Mouse (Mus musculus) embryonic facial prominence, embryonic 15.5 days (tissue): ENCODE data around the gene Git2. TPM values are rescaled to one million over a fixed set of nuclear protein-coding genes. Genes with fewer than 3 reads are reported as not detected.

Experiments used
- ATAC-seq: fragments of 200-750 bp; cut with Nextera tagmentation; 2 replicates; pipeline ENCODE4 v1.8.0; 2017; ENCODE audit warnings: low read depth, moderate TSS enrichment; ENCODE audit not compliant: insufficient number of reproducible peaks, low FRiP score, low TSS enrichment
- H3K27ac ChIP-seq: fragments of 300-500 bp; sonication (generic); replicated peaks from 2 replicates; pipeline ENCODE4 v1.5.1; 2015; ENCODE audit warnings: mild to moderate bottlenecking, inconsistent platforms
- H3K27me3 ChIP-seq: fragments of 300-500 bp; sonication (generic); 2 replicates; pipeline ENCODE4 v1.6.1; 2015; ENCODE audit warnings: inconsistent platforms
- H3K36me3 ChIP-seq: fragments of 300-500 bp; sonication (generic); 2 replicates; pipeline ENCODE4 v1.6.1; 2015; ENCODE audit warnings: mild to moderate bottlenecking, inconsistent platforms
- H3K4me1 ChIP-seq: fragments of 300-500 bp; sonication (generic); 2 replicates; pipeline ENCODE4 v1.6.1; 2015; ENCODE audit warnings: inconsistent platforms
- H3K4me2 ChIP-seq: fragments of 300-500 bp; sonication (generic); replicated peaks from 2 replicates; pipeline ENCODE4 v1.6.1; 2015; ENCODE audit warnings: mild to moderate bottlenecking, inconsistent platforms
- H3K4me3 ChIP-seq: fragments of 300-500 bp; sonication (generic); replicated peaks from 2 replicates; pipeline ENCODE4 v1.5.1; 2015; ENCODE audit warnings: mild to moderate bottlenecking, inconsistent platforms
- H3K9ac ChIP-seq: fragments of 300-500 bp; sonication (generic); 2 replicates; pipeline ENCODE4 v1.6.1; 2015; ENCODE audit warnings: inconsistent platforms
- H3K9me3 ChIP-seq: fragments of 300-500 bp; sonication (generic); replicated peaks from 2 replicates; pipeline ENCODE4 v1.6.1; 2016; ENCODE audit warnings: inconsistent platforms
- WGBS: fragments of 180-500 bp; shearing (Covaris S2); methylation state at CpG from one replicate; pipeline ENCODE4 v1.1.7; 2015; 5-methylcytosine and 5-hydroxymethylcytosine counted together
- polyA plus RNA-seq: library from polyadenylated mRNA; unstranded; fragments of >200 nt; fragmentation: Nextera tagmentation; extraction: Ambion mirVana; gene quantifications from 2 replicates; pipeline ENCODE4 v1.2.1, GENCODE M21; 2015

The Git2 gene
- polyA plus RNA-seq, 1 experiment from 2014 or later, result 54.9 TPM

DNA sequence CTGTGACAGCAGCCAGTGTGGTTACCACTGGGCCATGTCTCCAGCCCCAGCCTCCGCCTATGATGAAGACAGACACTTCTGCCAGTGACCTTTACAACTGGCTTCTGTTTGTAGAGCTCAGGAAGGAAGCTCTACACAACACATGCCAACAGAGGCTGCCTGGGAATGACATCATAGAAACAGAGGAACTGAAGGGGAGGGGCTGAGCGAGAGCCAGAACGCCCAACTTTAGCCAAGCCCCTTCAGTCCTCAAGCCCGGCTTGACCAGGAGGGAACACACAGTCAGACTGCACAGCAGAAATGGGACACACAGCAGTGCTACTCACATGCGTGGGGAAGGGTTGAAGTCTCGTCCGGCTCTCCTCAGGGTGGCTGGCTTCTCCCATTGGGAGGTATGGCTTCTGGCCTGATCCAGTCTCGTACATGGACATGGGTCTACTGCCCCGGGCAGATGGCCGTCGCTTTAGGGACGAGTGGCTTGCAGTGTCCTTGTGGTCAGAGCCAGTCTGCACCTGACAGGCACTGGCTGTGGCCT, 36.5 kb downstream of the Git2 start:
- peaks cover 79% of the 10 kb centered on the region for H3K36me3 ChIP-seq
- H3K4me2 ChIP-seq, result no peak overlapping the region
- no peak overlapping the region for H3K9ac ChIP-seq
- peak; percentile 29; the same call in 1 of the 2 replicates for ATAC-seq
- H3K4me3 ChIP-seq, result no peak overlapping the region
- peak overlapping the region; percentile 8; the same call in 1 of the 2 replicates for H3K27ac ChIP-seq
- WGBS, result 73% methylated on average over 12 of the region's 12 CpGs
- H3K4me1 ChIP-seq, result 0 out of 2 replicates have a peak, but pooled peaks cover 7% of the 10 kb centered on the region
- H3K27me3 ChIP-seq, result no peaks in the 10 kb centered on the region
- no peaks in the 10 kb centered on the region for H3K9me3 ChIP-seq

DNA sequence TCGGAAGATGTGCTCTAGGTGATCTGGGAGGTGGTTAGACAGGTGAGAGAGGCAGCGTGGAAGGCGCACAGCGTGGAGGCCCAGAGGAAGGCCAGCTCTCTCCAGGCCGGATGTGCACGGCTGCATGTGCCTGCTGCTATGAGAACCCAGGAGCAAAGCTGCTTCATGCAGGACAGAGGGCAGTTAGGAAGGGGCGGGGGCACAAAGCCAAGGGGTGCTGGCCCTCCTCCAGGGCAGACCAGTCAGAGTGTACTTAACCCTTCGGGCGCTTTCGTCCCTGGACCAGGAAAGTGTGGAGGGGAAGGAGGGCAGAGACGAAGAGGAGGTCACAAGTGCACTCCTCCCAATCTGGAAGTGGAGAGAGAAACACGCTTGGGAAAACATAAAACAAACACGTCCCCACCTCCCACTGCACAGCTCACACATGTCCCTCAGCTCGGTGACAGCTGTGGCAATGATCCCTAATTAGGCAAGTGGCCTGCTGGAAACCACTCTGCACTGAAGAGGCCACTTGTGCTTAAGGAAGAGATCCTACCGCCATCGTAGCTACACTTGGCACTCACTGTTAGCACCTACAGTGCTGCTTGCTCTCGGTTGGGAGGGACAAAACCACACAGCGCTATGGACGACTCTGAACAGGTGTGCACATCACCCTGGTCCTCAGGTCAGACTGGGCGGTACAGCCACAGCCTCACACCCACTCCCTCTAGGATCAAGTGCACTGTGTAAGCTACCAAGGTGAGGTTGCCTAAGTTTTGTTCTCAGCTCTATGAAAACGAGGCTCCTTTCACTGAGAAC, 38.0 kb downstream of the Git2 start:
- Histone ChIP-seq H3K9me3 (no peaks in the 10 kb centered on the region), H3K27ac (no peak overlapping the region), H3K36me3 (peaks cover 78% of the 10 kb centered on the region), H3K9ac (no peak overlapping the region), H3K4me1 (0 out of 2 replicates have a peak, but pooled peaks cover 7% of the 10 kb centered on the region), H3K4me2 (no peak overlapping the region), H3K27me3 (no peaks in the 10 kb centered on the region), H3K4me3 (no peak overlapping the region)
- 0 out of 2 replicates have a peak, but pooled peaks have one; percentile 19 for ATAC-seq
- WGBS, result 80% methylated on average over 21 of the region's 21 CpGs

DNA sequence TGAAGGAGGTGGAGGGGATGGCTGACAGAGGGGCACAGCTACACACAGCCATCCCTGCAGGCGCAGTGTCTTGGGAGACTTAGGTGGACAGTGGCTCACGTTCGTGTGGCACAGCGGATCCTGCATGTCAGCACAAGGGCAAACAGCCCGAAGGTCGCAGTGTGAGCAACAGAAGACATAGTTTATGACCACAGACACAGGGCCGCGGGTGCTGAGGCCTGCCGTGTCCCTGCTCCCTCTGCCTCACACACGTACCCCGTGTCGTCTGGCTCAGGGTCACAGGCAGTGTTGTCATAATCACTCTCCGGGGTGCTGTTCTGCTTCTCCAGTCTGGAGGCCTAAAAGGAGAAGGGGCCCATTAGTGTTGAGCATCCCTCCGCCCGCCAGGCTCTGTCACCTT, 41.7 kb downstream of the Git2 start:
- no peak for ATAC-seq
- H3K4me3 ChIP-seq, result no peak overlapping the region
- WGBS, result 93% methylated on average over 15 of the region's 15 CpGs
- no peak overlapping the region for H3K4me2 ChIP-seq
- H3K4me1 ChIP-seq, result no peaks in the 10 kb centered on the region
- H3K27me3 ChIP-seq, result no peaks in the 10 kb centered on the region
- no peaks in the 10 kb centered on the region for H3K9me3 ChIP-seq
- H3K36me3 ChIP-seq, result peaks cover 87% of the 10 kb centered on the region
- no peak overlapping the region for H3K27ac ChIP-seq
- no peak overlapping the region for H3K9ac ChIP-seq

DNA sequence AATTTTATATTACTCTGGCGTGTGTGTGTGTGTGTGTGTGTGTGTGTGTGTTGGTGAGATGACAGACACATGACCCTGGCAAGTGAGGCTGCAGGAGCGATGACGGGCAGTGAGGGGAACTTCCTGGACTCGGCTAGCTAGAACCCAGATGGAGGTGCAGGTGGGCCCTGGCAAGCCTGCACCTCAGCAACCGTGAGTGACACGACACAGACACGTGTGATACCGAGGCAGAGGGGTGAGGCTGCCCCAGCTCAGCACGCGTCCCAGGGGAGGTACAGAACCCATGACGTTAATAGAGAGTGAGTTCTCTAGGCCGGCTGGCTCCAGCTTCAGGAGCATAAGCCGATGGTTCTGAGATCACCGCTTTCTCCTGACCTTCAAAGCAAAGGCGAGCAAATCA, 43.3 kb downstream of the Git2 start:
- no peak overlapping the region for H3K4me3 ChIP-seq
- ATAC-seq, result no peak
- WGBS, result 84% methylated on average over 15 of the region's 15 CpGs
- no peak overlapping the region for H3K4me2 ChIP-seq
- no peak overlapping the region for H3K9ac ChIP-seq
- H3K36me3 ChIP-seq, result peaks cover 86% of the 10 kb centered on the region
- H3K9me3 ChIP-seq, result no peaks in the 10 kb centered on the region
- H3K4me1 ChIP-seq, result no peaks in the 10 kb centered on the region
- no peak overlapping the region for H3K27ac ChIP-seq
- no peaks in the 10 kb centered on the region for H3K27me3 ChIP-seq

DNA sequence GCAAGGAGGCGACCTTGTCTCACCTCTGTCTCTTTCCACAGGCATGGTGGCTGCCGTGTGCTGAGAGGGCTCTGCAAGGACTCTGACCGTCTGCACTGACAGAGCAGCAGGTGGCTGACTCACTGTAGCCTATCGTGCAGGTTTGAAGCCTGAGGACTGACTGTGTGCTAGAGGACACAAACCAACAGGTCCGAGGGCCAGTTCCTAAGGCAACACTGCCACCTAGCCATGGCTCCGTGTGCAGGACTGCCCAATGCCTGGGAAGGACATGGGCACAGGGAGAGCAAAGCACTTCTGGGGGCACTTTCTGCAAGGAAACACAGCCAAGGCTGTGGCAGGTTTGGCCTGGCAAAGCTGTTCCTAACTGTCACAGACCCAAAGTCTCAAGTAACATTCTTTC, 43.8 kb downstream of the Git2 start:
- peaks cover 81% of the 10 kb centered on the region for H3K36me3 ChIP-seq
- ATAC-seq, result no peak
- no peak overlapping the region for H3K9ac ChIP-seq
- no peaks in the 10 kb centered on the region for H3K27me3 ChIP-seq
- 72% methylated on average over 6 of the region's 6 CpGs for WGBS
- no peaks in the 10 kb centered on the region for H3K4me1 ChIP-seq
- H3K4me2 ChIP-seq, result no peak overlapping the region
- H3K4me3 ChIP-seq, result no peak overlapping the region
- H3K9me3 ChIP-seq, result no peaks in the 10 kb centered on the region
- no peak overlapping the region for H3K27ac ChIP-seq

GRCm38 (mm10) chr5:114730129-114730528, 45.2 kb downstream of the Git2 start:
- no peaks in the 10 kb centered on the region for H3K9me3 ChIP-seq
- no peak overlapping the region for H3K4me3 ChIP-seq
- H3K4me1 ChIP-seq, result no peaks in the 10 kb centered on the region
- peaks cover 72% of the 10 kb centered on the region for H3K36me3 ChIP-seq
- no peak overlapping the region for H3K4me2 ChIP-seq
- WGBS, result 46% methylated on average over 10 of the region's 10 CpGs
- no peak overlapping the region for H3K9ac ChIP-seq
- no peaks in the 10 kb centered on the region for H3K27me3 ChIP-seq
- ATAC-seq, result no peak
- H3K27ac ChIP-seq, result no peak overlapping the region

GRCm38 (mm10) chr5:114728160-114728559, 47.2 kb downstream of the Git2 start:
- H3K27me3 ChIP-seq, result no peaks in the 10 kb centered on the region
- no peak overlapping the region for H3K4me2 ChIP-seq
- H3K9ac ChIP-seq, result no peak overlapping the region
- H3K27ac ChIP-seq, result no peak overlapping the region
- ATAC-seq, result no peak
- no peak overlapping the region for H3K4me3 ChIP-seq
- H3K9me3 ChIP-seq, result no peaks in the 10 kb centered on the region
- WGBS, result 85% methylated on average over 10 of the region's 10 CpGs
- no peaks in the 10 kb centered on the region for H3K4me1 ChIP-seq
- H3K36me3 ChIP-seq, result peaks cover 69% of the 10 kb centered on the region

DNA sequence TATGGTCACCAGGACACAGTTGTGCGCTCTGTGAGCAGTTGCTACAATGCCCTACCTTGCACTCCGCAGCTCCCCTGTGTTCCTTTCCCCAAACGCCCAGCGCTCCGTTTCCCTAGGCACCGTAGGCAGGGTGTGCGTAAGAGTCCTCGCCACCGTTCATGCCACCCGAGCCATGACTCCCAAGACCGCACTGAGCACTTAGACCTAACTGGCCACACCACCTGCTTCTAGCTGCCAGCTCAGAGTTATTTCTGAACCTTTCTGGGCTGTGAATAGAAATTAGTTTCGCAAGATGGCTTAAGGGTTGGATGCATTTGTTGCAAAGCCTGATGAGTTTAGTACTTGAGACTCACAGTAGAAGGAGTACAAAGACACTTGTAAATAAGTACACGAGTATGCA, 52.5 kb downstream of the Git2 start:
- H3K4me3 ChIP-seq, result no peak overlapping the region
- no peak overlapping the region for H3K9ac ChIP-seq
- no peak for ATAC-seq
- H3K4me1 ChIP-seq, result no peaks in the 10 kb centered on the region
- peaks cover 65% of the 10 kb centered on the region for H3K36me3 ChIP-seq
- H3K27ac ChIP-seq, result no peak overlapping the region
- no peaks in the 10 kb centered on the region for H3K27me3 ChIP-seq
- H3K4me2 ChIP-seq, result no peak overlapping the region
- WGBS, result 89% methylated on average over 13 of the region's 13 CpGs
- no peaks in the 10 kb centered on the region for H3K9me3 ChIP-seq

DNA sequence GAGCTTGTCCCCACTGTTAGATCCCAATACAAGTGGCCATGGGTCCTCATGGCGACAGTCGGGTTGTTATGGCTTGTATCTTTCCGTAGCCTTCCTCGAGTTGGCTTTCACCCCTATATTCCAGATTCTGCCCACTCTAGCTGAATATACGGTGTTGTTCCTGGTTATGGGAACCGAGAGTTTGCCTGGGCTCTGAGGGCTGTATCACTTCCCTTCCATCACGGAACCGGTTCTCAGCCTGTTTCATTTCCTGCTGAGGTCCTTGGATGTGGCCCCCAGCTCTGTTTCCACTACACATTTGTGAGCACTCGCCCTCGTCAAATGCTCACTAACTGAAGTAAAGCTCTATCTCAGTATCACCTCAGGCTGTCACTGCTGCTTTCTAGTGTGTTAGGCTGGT, 53.3 kb downstream of the Git2 start:
- WGBS, result 91% methylated on average over 10 of the region's 10 CpGs
- Histone ChIP-seq H3K4me2 (no peak overlapping the region), H3K4me1 (no peaks in the 10 kb centered on the region), H3K27ac (no peak overlapping the region), H3K4me3 (no peak overlapping the region), H3K36me3 (peaks cover 65% of the 10 kb centered on the region), H3K9ac (no peak overlapping the region), H3K27me3 (no peaks in the 10 kb centered on the region), H3K9me3 (no peaks in the 10 kb centered on the region)
- no peak for ATAC-seq

DNA sequence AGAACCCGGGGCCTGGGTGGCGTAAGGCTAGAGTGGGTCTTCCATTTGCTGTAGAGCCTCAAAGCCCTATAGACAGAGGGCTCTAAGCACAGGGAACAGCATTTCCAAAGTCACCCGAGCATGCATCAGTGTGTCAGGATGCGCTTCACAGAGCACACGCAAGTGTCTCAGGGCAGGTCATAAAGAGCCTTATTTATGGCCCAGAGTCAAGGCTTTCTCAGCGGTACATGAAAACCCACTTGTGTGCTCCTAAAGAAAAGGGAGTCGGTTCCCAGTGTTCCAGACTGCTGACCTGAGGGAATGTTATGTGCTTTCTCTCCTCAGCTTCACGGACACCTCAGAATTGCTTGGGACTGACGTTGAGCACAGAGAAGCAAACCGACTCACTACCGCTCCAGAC, 54.5 kb downstream of the Git2 start:
- no peak overlapping the region for H3K4me3 ChIP-seq
- peaks cover 76% of the 10 kb centered on the region for H3K36me3 ChIP-seq
- H3K9me3 ChIP-seq, result no peaks in the 10 kb centered on the region
- H3K4me1 ChIP-seq, result no peaks in the 10 kb centered on the region
- WGBS, result 94% methylated on average over 11 of the region's 11 CpGs
- no peak overlapping the region for H3K9ac ChIP-seq
- no peak overlapping the region for H3K4me2 ChIP-seq
- H3K27ac ChIP-seq, result no peak overlapping the region
- H3K27me3 ChIP-seq, result no peaks in the 10 kb centered on the region
- no peak for ATAC-seq

- Histone ChIP-seq H3K9me3 (no peaks in the 10 kb centered on the region), H3K9ac (no peak overlapping the region), H3K36me3 (peaks cover 80% of the 10 kb centered on the region), H3K27ac (no peak overlapping the region), H3K4me3 (no peak overlapping the region), H3K27me3 (no peaks in the 10 kb centered on the region), H3K4me1 (no peaks in the 10 kb centered on the region), H3K4me2 (no peak overlapping the region)
- ATAC-seq, result no peak
- WGBS, result 93% methylated on average over 6 of the region's 6 CpGs
Measured at GRCm38 (mm10) chr5:114719928-114720270, 55.4 kb downstream of the Git2 start.
